Mouse (Mus musculus) liver, embryonic 11.5 days (tissue): ENCODE data around the gene Nudt4. TPM values are rescaled to one million over a fixed set of nuclear protein-coding genes. Genes with fewer than 3 reads are reported as not detected.

ENCODE experiments used
- ATAC-seq: fragments of 200-750 bp; cut with Nextera tagmentation; replicated peaks from 2 replicates; pipeline ENCODE4 v1.8.0; 2017; ENCODE audit warnings: moderate number of reproducible peaks, mild to moderate bottlenecking, moderate TSS enrichment, moderate library complexity; ENCODE audit not compliant: low FRiP score
- DNase-seq: peaks from one replicate; pipeline ENCODE4 v3.0.0-alpha.2; 2017; ENCODE audit warnings: low spot score
- H3K27ac ChIP-seq: fragments of 300-500 bp; sonication (generic); 2 replicates; pipeline ENCODE4 v1.5.1; 2014; ENCODE audit warnings: mild to moderate bottlenecking, low read depth, low read length, control low read depth
- H3K27me3 ChIP-seq: fragments of 300-500 bp; sonication (generic); replicated peaks from 2 replicates; pipeline ENCODE4 v1.6.1; 2014; ENCODE audit warnings: low read length, mixed read lengths; ENCODE audit not compliant: control insufficient read depth, insufficient read depth
- H3K36me3 ChIP-seq: fragments of 300-500 bp; sonication (generic); 2 replicates; pipeline ENCODE4 v1.6.1; 2014; ENCODE audit warnings: mild to moderate bottlenecking, low read length, moderate library complexity, mixed read lengths; ENCODE audit not compliant: control insufficient read depth, insufficient read depth
- H3K4me1 ChIP-seq: fragments of 300-500 bp; sonication (generic); replicated peaks from 2 replicates; pipeline ENCODE4 v1.6.1; 2014; ENCODE audit warnings: low read length, mixed read lengths; ENCODE audit not compliant: control insufficient read depth, insufficient read depth
- H3K4me2 ChIP-seq: fragments of 300-500 bp; sonication (generic); 2 replicates; pipeline ENCODE4 v1.6.1; 2014; ENCODE audit warnings: mild to moderate bottlenecking, control low read depth, moderate library complexity
- H3K4me3 ChIP-seq: fragments of 300-500 bp; sonication (generic); 2 replicates; pipeline ENCODE4 v1.5.1; 2014; ENCODE audit warnings: low read depth, low read length, control low read depth
- H3K9ac ChIP-seq: fragments of 300-500 bp; sonication (generic); 2 replicates; pipeline ENCODE4 v1.6.1; 2014; ENCODE audit warnings: low read depth, low read length, control low read depth
- H3K9me3 ChIP-seq: fragments of 300-500 bp; sonication (generic); 2 replicates; pipeline ENCODE4 v1.6.1; 2016; ENCODE audit warnings: low read length, inconsistent platforms, mixed read lengths; ENCODE audit not compliant: control insufficient read depth
- WGBS: fragments of 180-500 bp; shearing (Covaris S2); extraction: QIAGEN DNeasy Blood & Tissue Kit; methylation state at CpG from one replicate; pipeline ENCODE4 v1.1.7; 2014; 5-methylcytosine and 5-hydroxymethylcytosine counted together
- polyA plus RNA-seq: library from polyadenylated mRNA; unstranded; fragments of >200 nt; fragmentation: Nextera tagmentation; extraction: Ambion mirVana; gene quantifications from 2 replicates; pipeline ENCODE4 v1.2.1, GENCODE M21; 2014

Gene Nudt4
- polyA plus RNA-seq, 1 experiment from 2014 or later = 95.8 TPM

GRCm38 (mm10) chr10:95562859-95563841 is 796 bp downstream of the Nudt4 start:
- WGBS = under 1% methylated on average over 64 of the region's 65 CpGs
- no peaks in the 10 kb centered on the region for H3K27me3 ChIP-seq
- peaks cover 33% of the 10 kb centered on the region for H3K4me1 ChIP-seq
- ATAC-seq (peak; percentile 37), DNase-seq (peak; percentile 71)
- H3K9me3 ChIP-seq = no peaks in the 10 kb centered on the region
- H3K9ac ChIP-seq = peak overlapping the region; percentile 98
- peak overlapping the region; percentile 92 for H3K4me2 ChIP-seq
- no peaks in the 10 kb centered on the region for H3K36me3 ChIP-seq
- H3K4me3 ChIP-seq = peak overlapping the region; percentile 87
- peak overlapping the region; percentile 87 for H3K27ac ChIP-seq

- peak overlapping the region; percentile 92 for H3K4me2 ChIP-seq
- H3K4me3 ChIP-seq = peak overlapping the region; percentile 87
- no peaks in the 10 kb centered on the region for H3K9me3 ChIP-seq
- no peaks in the 10 kb centered on the region for H3K27me3 ChIP-seq
- H3K36me3 ChIP-seq = peaks cover 2% of the 10 kb centered on the region; the same call in 1 of the 2 replicates
- H3K9ac ChIP-seq = peak overlapping the region; percentile 98
- no peak for ATAC-seq
- peak overlapping the region; percentile 13; the same call in 1 of the 2 replicates for H3K27ac ChIP-seq
- H3K4me1 ChIP-seq = peaks cover 30% of the 10 kb centered on the region
- DNase-seq = no peak
- 10% methylated on average over 8 of the region's 8 CpGs for WGBS
Observed at GRCm38 (mm10) chr10:95562395-95562794, 1.6 kb downstream of the Nudt4 start.

- DNase-seq = no peak
- H3K4me1 ChIP-seq = peaks cover 27% of the 10 kb centered on the region
Observed at GRCm38 (mm10) chr10:95561616-95562015, 2.3 kb downstream of the Nudt4 start.

GRCm38 (mm10) chr10:95560394-95560983 is 3.5 kb downstream of the Nudt4 start:
- Histone ChIP-seq H3K4me1 (peaks cover 22% of the 10 kb centered on the region), H3K36me3 (peaks cover 2% of the 10 kb centered on the region; the same call in 1 of the 2 replicates), H3K4me2 (peak overlapping the region; percentile 45), H3K27ac (no peak overlapping the region), H3K4me3 (peak overlapping the region; percentile 22), H3K9me3 (no peaks in the 10 kb centered on the region), H3K9ac (peak overlapping the region; percentile 34; the same call in 1 of the 2 replicates), H3K27me3 (no peaks in the 10 kb centered on the region)
- 88% methylated on average over 9 of the region's 9 CpGs for WGBS
- DNase-seq (no peak), ATAC-seq (no peak)

More at GRCm38 (mm10) chr10:95561616-95562015, 2.3 kb downstream of the Nudt4 start:
- Histone ChIP-seq H3K4me3 (peak overlapping the region; percentile 87), H3K27ac (no peak overlapping the region), H3K27me3 (no peaks in the 10 kb centered on the region), H3K4me2 (peak overlapping the region; percentile 92), H3K36me3 (peaks cover 2% of the 10 kb centered on the region; the same call in 1 of the 2 replicates), H3K9ac (peak overlapping the region; percentile 28; the same call in 1 of the 2 replicates), H3K9me3 (no peaks in the 10 kb centered on the region)
- 65% methylated on average over 7 of the region's 7 CpGs for WGBS
- no peak for ATAC-seq

- WGBS = 73% methylated on average over 7 of the region's 7 CpGs
- no peak overlapping the region for H3K9ac ChIP-seq
- peaks cover 19% of the 10 kb centered on the region for H3K4me1 ChIP-seq
Observed at GRCm38 (mm10) chr10:95559426-95559825, 4.5 kb downstream of the Nudt4 start.

GRCm38 (mm10) chr10:95557337-95557828 is 6.6 kb downstream of the Nudt4 start:
- no peak overlapping the region for H3K9ac ChIP-seq
- no peaks in the 10 kb centered on the region for H3K9me3 ChIP-seq
- 84% methylated on average over 5 of the region's 5 CpGs for WGBS
- H3K4me2 ChIP-seq = no peak overlapping the region
- DNase-seq (no peak), ATAC-seq (0 out of 2 replicates have a peak, but pooled peaks have one; percentile 32)
- no peak overlapping the region for H3K4me3 ChIP-seq
- H3K27ac ChIP-seq = no peak overlapping the region
- H3K27me3 ChIP-seq = no peaks in the 10 kb centered on the region
- peaks cover 18% of the 10 kb centered on the region for H3K4me1 ChIP-seq
- H3K36me3 ChIP-seq = peaks cover 2% of the 10 kb centered on the region; the same call in 1 of the 2 replicates

More at GRCm38 (mm10) chr10:95559426-95559825, 4.5 kb downstream of the Nudt4 start:
- Histone ChIP-seq H3K27ac (no peak overlapping the region), H3K9me3 (no peaks in the 10 kb centered on the region), H3K4me3 (peak overlapping the region; percentile 22; the same call in 1 of the 2 replicates), H3K36me3 (peaks cover 2% of the 10 kb centered on the region; the same call in 1 of the 2 replicates), H3K27me3 (no peaks in the 10 kb centered on the region), H3K4me2 (peak overlapping the region; percentile 36)
- ATAC-seq = no peak
- DNase-seq = no peak

GRCm38 (mm10) chr10:95555866-95556265 is 8.1 kb downstream of the Nudt4 start:
- H3K4me1 ChIP-seq = 0 out of 2 replicates have a peak, but pooled peaks cover 8% of the 10 kb centered on the region
- H3K9ac ChIP-seq = no peak overlapping the region
- peaks cover 4% of the 10 kb centered on the region; the same call in 1 of the 2 replicates for H3K36me3 ChIP-seq

GRCm38 (mm10) chr10:95552326-95552725 is 11.6 kb downstream of the Nudt4 start:
- ATAC-seq (no peak), DNase-seq (no peak)
- WGBS = 73% methylated on average over 3 of the region's 3 CpGs
- Histone ChIP-seq H3K4me3 (no peak overlapping the region), H3K9ac (no peak overlapping the region), H3K27ac (no peak overlapping the region), H3K4me2 (no peak overlapping the region), H3K36me3 (peaks cover 12% of the 10 kb centered on the region; the same call in 1 of the 2 replicates), H3K4me1 (no peaks in the 10 kb centered on the region), H3K27me3 (no peaks in the 10 kb centered on the region), H3K9me3 (no peaks in the 10 kb centered on the region)

More at GRCm38 (mm10) chr10:95555866-95556265, 8.1 kb downstream of the Nudt4 start:
- DNase-seq (no peak), ATAC-seq (no peak)
- Histone ChIP-seq H3K9me3 (no peaks in the 10 kb centered on the region), H3K4me3 (no peak overlapping the region), H3K27me3 (no peaks in the 10 kb centered on the region), H3K4me2 (no peak overlapping the region), H3K27ac (no peak overlapping the region)
- WGBS = 85% methylated on average over 11 of the region's 11 CpGs
